Mouse (Mus musculus): ENCODE measurements around the gene Tbc1d20. TPM values are rescaled to one million over a fixed set of nuclear protein-coding genes. Genes with fewer than 3 reads are reported as not detected.
"Not testable (repeated sequence)": the region's sequence is repeated elsewhere in the genome, so short reads cannot be mapped to it uniquely, and the experiment has no call there.

Tbc1d20 gene
- polyA plus RNA-seq, 2 experiments = 32.0 to 63.1 TPM

GRCm38 (mm10) chr2:152346776-152347465 lies 53.3 kb downstream of the Tbc1d20 start:
- H3K4me3 ChIP-seq (replicated peaks; ENCODE audit: low read length) = no peak overlapping the region
- 39% methylated on average over 9 of the region's 9 CpGs for WGBS

GRCm38 (mm10) chr2:152347722-152348121 lies 54.1 kb downstream of the Tbc1d20 start:
- no peaks in the 10 kb centered on the region for H3K36me3 ChIP-seq (ENCODE audit: control insufficient read depth, insufficient read depth, low read length)
- no peak overlapping the region for H3K4me3 ChIP-seq (replicated peaks; ENCODE audit: low read length)
- H3K4me1 ChIP-seq (ENCODE audit: control insufficient read depth, insufficient read depth, low read length) = 0 out of 2 replicates have a peak, but pooled peaks cover 2% of the 10 kb centered on the region
- WGBS = 68% methylated on average over 2 of the region's 2 CpGs
- H3K27ac ChIP-seq (replicated peaks; ENCODE audit: low read depth, low read length) = no peak overlapping the region
- DNase-seq (ENCODE audit: low spot score) (no peak), ATAC-seq (ENCODE audit: low FRiP score, low read depth) (no peak)
- H3K9ac ChIP-seq (ENCODE audit: low read depth, low read length, severe bottlenecking) = no peak overlapping the region
- H3K4me2 ChIP-seq (replicated peaks; ENCODE audit: low read depth, low read length, severe bottlenecking) = no peak overlapping the region
- no peaks in the 10 kb centered on the region for H3K9me3 ChIP-seq (ENCODE audit: control insufficient read depth, low read length)
- no peak for TF ChIP-seq POLR2A (IDR thresholded peaks at IDR 0.05; ENCODE audit: borderline replicate concordance, extremely low read depth, insufficient read depth, insufficient read length)
- no peaks in the 10 kb centered on the region for H3K27me3 ChIP-seq (ENCODE audit: control insufficient read depth, insufficient read depth, low read length)

More at GRCm38 (mm10) chr2:152346776-152347465, 53.3 kb downstream of the Tbc1d20 start:
- no peak overlapping the region for H3K27ac ChIP-seq (replicated peaks; ENCODE audit: low read depth, low read length)
- no peak overlapping the region for H3K4me2 ChIP-seq (replicated peaks; ENCODE audit: low read depth, low read length, severe bottlenecking)
- no peaks in the 10 kb centered on the region for H3K27me3 ChIP-seq (ENCODE audit: control insufficient read depth, insufficient read depth, low read length)
- no peak for TF ChIP-seq POLR2A (IDR thresholded peaks at IDR 0.05; ENCODE audit: borderline replicate concordance, extremely low read depth, insufficient read depth, insufficient read length)
- H3K9me3 ChIP-seq (ENCODE audit: control insufficient read depth, low read length) = no peaks in the 10 kb centered on the region
- H3K36me3 ChIP-seq (ENCODE audit: control insufficient read depth, insufficient read depth, low read length) = no peaks in the 10 kb centered on the region
- H3K4me1 ChIP-seq (ENCODE audit: control insufficient read depth, insufficient read depth, low read length) = 0 out of 2 replicates have a peak, but pooled peaks cover 2% of the 10 kb centered on the region
- ATAC-seq (ENCODE audit: low FRiP score, low read depth) (no peak), DNase-seq (ENCODE audit: low spot score) (no peak)
- H3K9ac ChIP-seq (ENCODE audit: low read depth, low read length, severe bottlenecking) = peak overlapping the region; percentile 2; the same call in 1 of the 2 replicates

GRCm38 (mm10) chr2:152349205-152349604 lies 55.6 kb downstream of the Tbc1d20 start:
- H3K27me3 ChIP-seq (ENCODE audit: control insufficient read depth, insufficient read depth, low read length) = no peaks in the 10 kb centered on the region
- H3K36me3 ChIP-seq (ENCODE audit: control insufficient read depth, insufficient read depth, low read length) = no peaks in the 10 kb centered on the region
- H3K4me2 ChIP-seq (replicated peaks; ENCODE audit: low read depth, low read length, severe bottlenecking) = no peak overlapping the region
- no peak overlapping the region for H3K27ac ChIP-seq (replicated peaks; ENCODE audit: low read depth, low read length)
- H3K9me3 ChIP-seq (ENCODE audit: control insufficient read depth, low read length) = no peaks in the 10 kb centered on the region
- ATAC-seq (ENCODE audit: low FRiP score, low read depth) (no peak), DNase-seq (ENCODE audit: low spot score) (no peak)
- H3K4me1 ChIP-seq (ENCODE audit: control insufficient read depth, insufficient read depth, low read length) = 0 out of 2 replicates have a peak, but pooled peaks cover 2% of the 10 kb centered on the region
- H3K4me3 ChIP-seq (replicated peaks; ENCODE audit: low read length) = no peak overlapping the region
- 75% methylated on average over 6 of the region's 6 CpGs for WGBS
- TF ChIP-seq POLR2A (IDR thresholded peaks at IDR 0.05; ENCODE audit: borderline replicate concordance, extremely low read depth, insufficient read depth, insufficient read length) = no peak
- H3K9ac ChIP-seq (ENCODE audit: low read depth, low read length, severe bottlenecking) = no peak overlapping the region

GRCm38 (mm10) chr2:152349842-152350540 lies 56.4 kb downstream of the Tbc1d20 start:
- H3K27ac ChIP-seq (replicated peaks; ENCODE audit: low read depth, low read length) = no peak overlapping the region
- H3K9me3 ChIP-seq (ENCODE audit: control insufficient read depth, low read length) = no peaks in the 10 kb centered on the region
- H3K27me3 ChIP-seq (ENCODE audit: control insufficient read depth, insufficient read depth, low read length) = no peaks in the 10 kb centered on the region
- H3K9ac ChIP-seq (ENCODE audit: low read depth, low read length, severe bottlenecking) = no peak overlapping the region
- H3K4me3 ChIP-seq (replicated peaks; ENCODE audit: low read length) = no peak overlapping the region
- H3K4me1 ChIP-seq (ENCODE audit: control insufficient read depth, insufficient read depth, low read length) = 0 out of 2 replicates have a peak, but pooled peaks cover 2% of the 10 kb centered on the region
- no peak overlapping the region for H3K4me2 ChIP-seq (replicated peaks; ENCODE audit: low read depth, low read length, severe bottlenecking)
- H3K36me3 ChIP-seq (ENCODE audit: control insufficient read depth, insufficient read depth, low read length) = no peaks in the 10 kb centered on the region
- DNase-seq (ENCODE audit: low spot score) (peak; percentile 85), ATAC-seq (ENCODE audit: low FRiP score, low read depth) (peak; percentile 53; the same call in 1 of the 2 replicates)
- 89% methylated on average over 8 of the region's 8 CpGs for WGBS
- TF ChIP-seq POLR2A (IDR thresholded peaks at IDR 0.05; ENCODE audit: borderline replicate concordance, extremely low read depth, insufficient read depth, insufficient read length) = no peak

- no peak overlapping the region for H3K9ac ChIP-seq (ENCODE audit: low read depth, low read length, severe bottlenecking)
- DNase-seq (ENCODE audit: low spot score) (no peak), ATAC-seq (ENCODE audit: low FRiP score, low read depth) (no peak)
- H3K36me3 ChIP-seq (ENCODE audit: control insufficient read depth, insufficient read depth, low read length) = no peaks in the 10 kb centered on the region
- no peak overlapping the region for H3K4me2 ChIP-seq (replicated peaks; ENCODE audit: low read depth, low read length, severe bottlenecking)
- no peaks in the 10 kb centered on the region for H3K9me3 ChIP-seq (ENCODE audit: control insufficient read depth, low read length)
- no peak overlapping the region for H3K27ac ChIP-seq (replicated peaks; ENCODE audit: low read depth, low read length)
- no peak overlapping the region for H3K4me3 ChIP-seq (replicated peaks; ENCODE audit: low read length)
- no peaks in the 10 kb centered on the region for H3K27me3 ChIP-seq (ENCODE audit: control insufficient read depth, insufficient read depth, low read length)
- TF ChIP-seq POLR2A (IDR thresholded peaks at IDR 0.05; ENCODE audit: borderline replicate concordance, extremely low read depth, insufficient read depth, insufficient read length) = no peak
- 85% methylated on average over 3 of the region's 3 CpGs for WGBS
- no peaks in the 10 kb centered on the region for H3K4me1 ChIP-seq (ENCODE audit: control insufficient read depth, insufficient read depth, low read length)
These were observed 63.6 kb downstream of the Tbc1d20 start for GRCm38 (mm10) chr2:152357254-152357653.

- H3K27me3 ChIP-seq (ENCODE audit: control insufficient read depth, insufficient read depth, low read length); ATAC-seq (ENCODE audit: low FRiP score, low read depth): not testable (repeated sequence)
- 76% methylated on average over 5 of the region's 5 CpGs for WGBS
These were observed 65.3 kb downstream of the Tbc1d20 start for GRCm38 (mm10) chr2:152358977-152359376.

More at GRCm38 (mm10) chr2:152358977-152359376, 65.3 kb downstream of the Tbc1d20 start:
- not testable (repeated sequence) for H3K4me3 ChIP-seq (replicated peaks; ENCODE audit: low read length); H3K9ac ChIP-seq (ENCODE audit: low read depth, low read length, severe bottlenecking); DNase-seq (ENCODE audit: low spot score); H3K27ac ChIP-seq (replicated peaks; ENCODE audit: low read depth, low read length); H3K4me2 ChIP-seq (replicated peaks; ENCODE audit: low read depth, low read length, severe bottlenecking); H3K9me3 ChIP-seq (ENCODE audit: control insufficient read depth, low read length); H3K36me3 ChIP-seq (ENCODE audit: control insufficient read depth, insufficient read depth, low read length); H3K4me1 ChIP-seq (ENCODE audit: control insufficient read depth, insufficient read depth, low read length)
